Mouse (Mus musculus) stomach, postnatal 0 days (tissue): ENCODE measurements around the gene Kif6. TPM values are rescaled to one million over a fixed set of nuclear protein-coding genes. Genes with fewer than 3 reads are reported as not detected.
A peak's percentile ranks its signal among the peaks of the same experiment; 100 is the strongest.

Experiments used
- ATAC-seq: fragments of 200-750 bp; cut with Nextera tagmentation; 2 replicates; pipeline ENCODE4 v1.8.0; 2017; ENCODE audit not compliant: low FRiP score, low TSS enrichment
- DNase-seq: peaks from one replicate; pipeline ENCODE4 v3.0.0-alpha.2; 2016; ENCODE audit warnings: low spot score
- H3K27ac ChIP-seq: fragments of 300-500 bp; sonication (generic); replicated peaks from 2 replicates; pipeline ENCODE4 v1.5.1; 2014; ENCODE audit warnings: mild to moderate bottlenecking, control low read depth
- H3K27me3 ChIP-seq: fragments of 300-500 bp; sonication (generic); 2 replicates; pipeline ENCODE4 v1.6.1; 2014; ENCODE audit warnings: low read length; ENCODE audit not compliant: control insufficient read depth, insufficient read depth
- H3K36me3 ChIP-seq: fragments of 300-500 bp; sonication (generic); 2 replicates; pipeline ENCODE4 v1.6.1; 2014; ENCODE audit warnings: low read length, mixed read lengths; ENCODE audit not compliant: control insufficient read depth, insufficient read depth
- H3K4me1 ChIP-seq: fragments of 300-500 bp; sonication (generic); replicated peaks from 2 replicates; pipeline ENCODE4 v1.6.1; 2014; ENCODE audit warnings: antibody characterized with exemption; ENCODE audit not compliant: control insufficient read depth, insufficient read depth
- H3K4me2 ChIP-seq: fragments of 300-500 bp; sonication (generic); replicated peaks from 2 replicates; pipeline ENCODE4 v1.6.1; 2014; ENCODE audit warnings: low read depth, mild to moderate bottlenecking, control low read depth, moderate library complexity
- H3K4me3 ChIP-seq: fragments of 300-500 bp; sonication (generic); 2 replicates; pipeline ENCODE4 v1.5.1; 2014; ENCODE audit warnings: low read depth, low read length, control low read depth
- H3K9ac ChIP-seq: fragments of 300-500 bp; sonication (generic); 2 replicates; pipeline ENCODE4 v1.6.1; 2014; ENCODE audit warnings: mild to moderate bottlenecking, low read length, control low read depth, mixed read lengths
- H3K9me3 ChIP-seq: fragments of 300-500 bp; sonication (generic); 2 replicates; pipeline ENCODE4 v1.6.1; 2016; ENCODE audit warnings: low read length; ENCODE audit not compliant: control insufficient read depth
- CTCF ChIP-seq: IDR thresholded peaks from 2 replicates; pipeline ENCODE4 v1.5.1; 2016; ENCODE audit warnings: antibody characterized with exemption, low read depth, mild to moderate bottlenecking, moderate library complexity
- EP300 ChIP-seq: optimal IDR thresholded peaks from 2 replicates; pipeline ENCODE3; 2016; ENCODE audit warnings: antibody characterized with exemption
- WGBS: fragments of 180-500 bp; shearing (Covaris S2); extraction: QIAGEN DNeasy Blood & Tissue Kit; methylation state at CpG from one replicate; pipeline ENCODE4 v1.1.7; 2014; 5-methylcytosine and 5-hydroxymethylcytosine counted together
- polyA plus RNA-seq: library from polyadenylated mRNA; unstranded; fragments of >200 nt; fragmentation: Nextera tagmentation; extraction: Ambion mirVana; gene quantifications from 2 replicates; pipeline ENCODE4 v1.2.1, GENCODE M21; 2015

The Kif6 gene
- polyA plus RNA-seq, 1 experiment from 2014 or later, result 0.85 TPM

- ATAC-seq, result no peak
- no peak overlapping the region for H3K27ac ChIP-seq
Observed at GRCm38 (mm10) chr17:49649394-49649793, 34.5 kb downstream of the Kif6 start.

GRCm38 (mm10) chr17:49650366-49650765 lies 35.4 kb downstream of the Kif6 start:
- H3K36me3 ChIP-seq, result no peaks in the 10 kb centered on the region
- ATAC-seq, result no peak
- H3K9ac ChIP-seq, result no peak overlapping the region
- TF ChIP-seq CTCF (peak; percentile 47), EP300 (no peak)
- no peak overlapping the region for H3K4me2 ChIP-seq
- no peaks in the 10 kb centered on the region for H3K9me3 ChIP-seq
- no peak overlapping the region for H3K27ac ChIP-seq
- DNase-seq, result no peak
- 79% methylated on average over 4 of the region's 4 CpGs for WGBS
- no peaks in the 10 kb centered on the region for H3K27me3 ChIP-seq
- no peaks in the 10 kb centered on the region for H3K4me1 ChIP-seq
- no peak overlapping the region for H3K4me3 ChIP-seq

More at GRCm38 (mm10) chr17:49649394-49649793, 34.5 kb downstream of the Kif6 start:
- WGBS, result 54% methylated on average over 7 of the region's 7 CpGs
- Histone ChIP-seq H3K9me3 (no peaks in the 10 kb centered on the region), H3K27me3 (no peaks in the 10 kb centered on the region), H3K4me3 (no peak overlapping the region), H3K9ac (no peak overlapping the region), H3K36me3 (no peaks in the 10 kb centered on the region), H3K4me1 (no peaks in the 10 kb centered on the region), H3K4me2 (no peak overlapping the region)
- TF ChIP-seq CTCF (no peak), EP300 (no peak)
- no peak for DNase-seq

- TF ChIP-seq CTCF (no peak), EP300 (no peak)
- Histone ChIP-seq H3K4me3 (no peak overlapping the region), H3K9me3 (no peaks in the 10 kb centered on the region), H3K36me3 (no peaks in the 10 kb centered on the region), H3K27ac (no peak overlapping the region), H3K27me3 (no peaks in the 10 kb centered on the region), H3K4me1 (no peaks in the 10 kb centered on the region), H3K4me2 (no peak overlapping the region), H3K9ac (no peak overlapping the region)
- 51% methylated on average over 3 of the region's 3 CpGs for WGBS
- ATAC-seq (no peak), DNase-seq (no peak)
Observed at GRCm38 (mm10) chr17:49652357-49652756, 37.4 kb downstream of the Kif6 start.

DNA sequence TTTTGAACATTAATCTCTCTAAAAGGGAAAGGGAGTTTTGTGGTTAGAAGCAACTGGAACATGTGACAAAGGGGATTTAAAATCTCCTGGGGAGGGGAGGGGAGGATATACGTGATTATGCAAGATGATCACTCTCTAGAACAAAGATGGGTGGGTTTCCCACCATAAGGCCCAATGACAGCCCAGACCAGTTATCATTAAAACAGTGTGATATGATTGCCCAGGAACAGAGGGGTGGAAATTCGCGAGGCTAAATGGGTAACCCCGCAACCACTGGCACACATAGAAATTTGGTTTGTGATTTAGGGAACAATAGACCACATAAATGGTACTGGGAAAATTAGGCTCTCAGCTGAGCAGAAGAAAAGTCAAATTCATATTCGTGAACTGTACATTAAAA lies 37.9 kb downstream of the Kif6 start:
- H3K9me3 ChIP-seq, result no peaks in the 10 kb centered on the region
- H3K4me2 ChIP-seq, result no peak overlapping the region
- no peak overlapping the region for H3K27ac ChIP-seq
- TF ChIP-seq CTCF (no peak), EP300 (no peak)
- H3K4me3 ChIP-seq, result no peak overlapping the region
- ATAC-seq (no peak), DNase-seq (no peak)
- no peak overlapping the region for H3K9ac ChIP-seq
- H3K36me3 ChIP-seq, result no peaks in the 10 kb centered on the region
- H3K4me1 ChIP-seq, result no peaks in the 10 kb centered on the region
- H3K27me3 ChIP-seq, result no peaks in the 10 kb centered on the region
- WGBS, result 85% methylated on average over 5 of the region's 5 CpGs

- H3K36me3 ChIP-seq, result no peaks in the 10 kb centered on the region
- no peaks in the 10 kb centered on the region for H3K9me3 ChIP-seq
- ATAC-seq, result no peak
- H3K27ac ChIP-seq, result no peak overlapping the region
- H3K9ac ChIP-seq, result no peak overlapping the region
- 36% methylated on average over 6 of the region's 6 CpGs for WGBS
- no peak overlapping the region for H3K4me3 ChIP-seq
- no peaks in the 10 kb centered on the region for H3K4me1 ChIP-seq
- no peaks in the 10 kb centered on the region for H3K27me3 ChIP-seq
- DNase-seq, result no peak
- TF ChIP-seq CTCF (no peak), EP300 (no peak)
- H3K4me2 ChIP-seq, result no peak overlapping the region
Observed at GRCm38 (mm10) chr17:49661626-49662025, 46.7 kb downstream of the Kif6 start.

GRCm38 (mm10) chr17:49666728-49667127 lies 51.8 kb downstream of the Kif6 start:
- WGBS, result 90% methylated on average over 5 of the region's 5 CpGs
- Histone ChIP-seq H3K27me3 (no peaks in the 10 kb centered on the region), H3K9ac (no peak overlapping the region), H3K27ac (no peak overlapping the region), H3K36me3 (no peaks in the 10 kb centered on the region), H3K4me2 (no peak overlapping the region), H3K4me1 (no peaks in the 10 kb centered on the region), H3K9me3 (no peaks in the 10 kb centered on the region), H3K4me3 (no peak overlapping the region)
- no peak for DNase-seq
- TF ChIP-seq CTCF (no peak), EP300 (no peak)
- no peak for ATAC-seq
